Mouse (Mus musculus): ENCODE data around the gene Myg1.

DNA sequence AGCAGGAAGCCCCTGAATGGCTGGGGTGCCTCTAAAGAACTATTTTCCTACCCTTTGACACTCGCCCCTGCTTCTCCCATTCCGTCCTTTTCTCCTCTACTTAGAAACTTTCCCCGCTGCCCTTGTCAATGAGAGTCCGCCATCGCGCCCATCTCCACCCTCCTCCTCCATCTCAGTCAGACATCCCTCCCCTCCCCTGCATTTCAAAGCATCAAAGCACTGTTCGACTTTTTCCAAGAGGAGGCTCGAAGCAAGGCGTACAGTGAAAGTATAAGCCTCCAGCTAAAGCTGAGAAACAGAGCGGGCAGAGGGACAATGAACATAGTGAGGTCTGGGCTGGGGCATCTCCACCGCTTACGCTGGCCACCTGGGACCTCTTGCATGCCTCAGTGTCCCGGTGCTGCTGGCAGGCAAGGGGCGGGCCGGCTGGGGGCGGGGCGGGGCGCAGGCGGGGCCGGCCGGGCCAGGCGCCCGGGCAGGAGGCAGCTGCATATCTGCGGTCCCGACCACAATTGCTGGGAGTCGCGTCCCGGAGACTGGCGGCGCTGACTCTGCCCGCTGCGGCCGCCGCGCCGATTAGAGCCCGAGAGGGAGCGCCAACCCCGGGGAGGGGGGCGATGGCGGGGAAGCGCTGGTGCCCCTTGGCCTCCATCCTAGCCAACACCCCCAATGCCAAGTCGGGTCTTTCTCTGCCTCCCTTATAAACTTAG, 45.1 kb downstream of the Myg1 start:
- TF ChIP-seq CTCF (IDR thresholded peaks at IDR 0.05; ENCODE audit: borderline replicate concordance, control insufficient read depth, extremely low read depth, insufficient read depth, low read length, poor library complexity) (no peak), POLR2A (IDR thresholded peaks at IDR 0.05; ENCODE audit: control insufficient read depth, extremely low read depth, insufficient read depth, low read length, poor library complexity) (no peak)

All from thymus, adult 2 months (tissue).